Mouse (Mus musculus) small intestine, adult 10 weeks (tissue): ENCODE measurements around the gene Olfr683. TPM values are rescaled to one million over a fixed set of nuclear protein-coding genes. Genes with fewer than 3 reads are reported as not detected.

Source experiments
- polyA plus RNA-seq: library from polyadenylated mRNA; stranded (reverse); fragments of 350-450 nt; fragmentation: Illumina TruSeq; extraction: RNeasy Lipid Tissue Mini Kit (QIAGEN cat#74804); gene quantifications from one replicate; pipeline ENCODE4 v1.2.3, GENCODE M21; 2014; ENCODE audit warnings: low replicate concordance

Gene Olfr683
- polyA plus RNA-seq, result not detected

GRCm38 (mm10) chr7:105146912-105147311, at the start of gene Olfr683:
Gene Olfr683 (minus strand): TSS chr7:105147012.

GRCm38 (mm10) chr7:105185912-105186311, 39.1 kb upstream of the Olfr683 start, which contains the start of gene Olfr685:
Gene Olfr685 (minus strand): TSS chr7:105186012.

GRCm38 (mm10) chr7:105163553-105163952, 16.7 kb upstream of the Olfr683 start, which contains the start of gene Olfr684:
Gene Olfr684 (minus strand): TSS chr7:105163653.

GRCm38 (mm10) chr7:105116536-105116935, 30.3 kb downstream of the Olfr683 start, which contains the start of gene Olfr681:
Gene Olfr681 (plus strand): TSS chr7:105116836.

GRCm38 (mm10) chr7:105092717-105093116, 54.1 kb downstream of the Olfr683 start, which contains the start of gene Olfr680-ps1:
Gene Olfr680-ps1 (minus strand): TSS chr7:105092817.

Other genes with a start within 250 kb of the Olfr683 start
- not detected for gene Olfr667, start 225.5 kb downstream of the Olfr683 start, polyA plus RNA-seq
- gene Olfr668, start 219.0 kb downstream of the Olfr683 start, polyA plus RNA-seq, result not detected
- gene Olfr669, start 212.8 kb downstream of the Olfr683 start, polyA plus RNA-seq, result not detected
- gene Olfr670, start 184.4 kb downstream of the Olfr683 start, polyA plus RNA-seq, result not detected
- not detected for gene Olfr671, start 167.9 kb downstream of the Olfr683 start, polyA plus RNA-seq
- not detected for gene Olfr672, start 145.0 kb downstream of the Olfr683 start, polyA plus RNA-seq
- gene Olfr675, start 118.6 kb downstream of the Olfr683 start, polyA plus RNA-seq, result not detected
- gene Olfr676, start 114.3 kb downstream of the Olfr683 start, polyA plus RNA-seq, result not detected
- not detected for gene Olfr677, start 95.6 kb downstream of the Olfr683 start, polyA plus RNA-seq
- gene Olfr678, start 82.5 kb downstream of the Olfr683 start, polyA plus RNA-seq, result not detected
- gene Olfr679, start 65.8 kb downstream of the Olfr683 start, polyA plus RNA-seq, result not detected
- gene Olfr680-ps1, start 54.2 kb downstream of the Olfr683 start, polyA plus RNA-seq, result not detected
- gene Olfr681, start 30.2 kb downstream of the Olfr683 start, polyA plus RNA-seq, result not detected
- gene Olfr684, start 16.6 kb upstream of the Olfr683 start, polyA plus RNA-seq, result not detected
- not detected for gene Olfr685, start 39.0 kb upstream of the Olfr683 start, polyA plus RNA-seq
- not detected for gene Olfr686, start 60.5 kb upstream of the Olfr683 start, polyA plus RNA-seq
- not detected for gene Olfr688, start 141.1 kb upstream of the Olfr683 start, polyA plus RNA-seq
- not detected for gene Olfr689, start 164.2 kb upstream of the Olfr683 start, polyA plus RNA-seq
- not detected for gene Olfr690, start 187.1 kb upstream of the Olfr683 start, polyA plus RNA-seq
- not detected for gene Olfr691, start 195.3 kb upstream of the Olfr683 start, polyA plus RNA-seq
- gene Olfr692, start 221.2 kb upstream of the Olfr683 start, polyA plus RNA-seq, result not detected
- gene Gm5901, start 228.0 kb upstream of the Olfr683 start, polyA plus RNA-seq, result not detected